Mouse (Mus musculus): ENCODE data around the gene Vgll2. TPM values are rescaled to one million over a fixed set of nuclear protein-coding genes. Genes with fewer than 3 reads are reported as not detected.

Vgll2 gene
- polyA plus RNA-seq, 1 experiment, result 0.10 TPM

GRCm38 (mm10) chr10:52024053-52024410 lies 1.7 kb downstream of the Vgll2 start:
- TF ChIP-seq CTCF (IDR thresholded peaks at IDR 0.05; ENCODE audit: extremely low read depth, insufficient read depth, low read length), result no peak
- TF ChIP-seq POLR2A (IDR thresholded peaks at IDR 0.05; ENCODE audit: extremely low read depth, insufficient read depth, low read length), result no peak
- no peaks in the 10 kb centered on the region for H3K4me1 ChIP-seq (ENCODE audit: control insufficient read depth, insufficient read depth, low read length)
- H3K4me3 ChIP-seq (ENCODE audit: insufficient read depth, low read length), result no peak overlapping the region

GRCm38 (mm10) chr10:52025291-52025690 lies 3.0 kb downstream of the Vgll2 start:
- TF ChIP-seq CTCF (IDR thresholded peaks at IDR 0.05; ENCODE audit: extremely low read depth, insufficient read depth, low read length) (no peak), POLR2A (IDR thresholded peaks at IDR 0.05; ENCODE audit: extremely low read depth, insufficient read depth, low read length) (no peak)
- no peak overlapping the region for H3K4me3 ChIP-seq (ENCODE audit: insufficient read depth, low read length)
- no peaks in the 10 kb centered on the region for H3K4me1 ChIP-seq (ENCODE audit: control insufficient read depth, insufficient read depth, low read length)
- no peak overlapping the region for H3K27ac ChIP-seq (ENCODE audit: insufficient read depth, low read length)

More at GRCm38 (mm10) chr10:52024053-52024410, 1.7 kb downstream of the Vgll2 start:
- no peak overlapping the region for H3K27ac ChIP-seq (ENCODE audit: insufficient read depth, low read length)

GRCm38 (mm10) chr10:52025821-52026220 lies 3.5 kb downstream of the Vgll2 start:
- Histone ChIP-seq H3K4me1 (ENCODE audit: control insufficient read depth, insufficient read depth, low read length) (no peaks in the 10 kb centered on the region), H3K4me3 (ENCODE audit: insufficient read depth, low read length) (no peak overlapping the region), H3K27ac (ENCODE audit: insufficient read depth, low read length) (no peak overlapping the region)
- no peak for TF ChIP-seq POLR2A (IDR thresholded peaks at IDR 0.05; ENCODE audit: extremely low read depth, insufficient read depth, low read length)
- TF ChIP-seq CTCF (IDR thresholded peaks at IDR 0.05; ENCODE audit: extremely low read depth, insufficient read depth, low read length), result no peak

DNA sequence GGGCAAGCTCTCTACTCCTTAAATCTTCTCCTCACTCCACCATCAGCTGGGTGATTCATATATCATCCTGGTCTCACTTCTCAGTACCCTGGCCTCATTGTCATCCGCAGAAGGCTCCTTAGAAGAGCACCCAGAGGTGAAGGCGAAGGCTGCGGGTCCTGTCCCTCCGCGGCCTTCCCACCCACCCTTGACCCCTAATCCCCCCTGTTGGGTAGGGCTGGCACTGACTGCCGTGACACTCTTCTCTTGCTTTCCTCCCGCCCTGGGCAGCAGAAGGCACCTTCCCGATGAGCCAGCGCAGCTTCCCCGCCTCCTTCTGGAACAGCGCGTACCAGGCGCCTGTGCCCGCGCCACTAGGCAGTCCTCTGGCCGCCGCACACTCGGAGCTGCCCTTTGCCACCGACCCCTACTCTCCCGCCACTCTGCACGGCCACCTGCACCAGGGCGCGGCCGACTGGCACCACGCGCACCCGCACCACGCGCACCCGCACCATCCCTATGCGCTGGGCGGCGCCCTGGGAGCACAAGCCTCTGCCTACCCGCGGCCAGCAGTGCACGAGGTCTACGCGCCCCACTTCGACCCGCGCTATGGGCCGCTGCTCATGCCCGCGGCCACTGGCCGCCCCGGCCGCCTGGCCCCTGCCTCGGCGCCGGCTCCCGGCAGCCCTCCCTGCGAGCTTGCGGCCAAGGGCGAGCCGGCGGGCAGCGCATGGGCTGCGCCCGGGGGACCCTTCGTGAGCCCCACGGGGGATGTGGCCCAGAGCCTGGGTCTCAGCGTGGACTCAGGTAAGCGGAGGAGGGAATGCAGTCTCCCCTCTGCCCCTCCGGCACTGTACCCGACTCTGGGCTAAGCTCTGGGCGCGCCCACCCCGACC lies 5.1 kb downstream of the Vgll2 start:
- H3K4me3 ChIP-seq (ENCODE audit: insufficient read depth, low read length), result no peak overlapping the region
- no peak overlapping the region for H3K27ac ChIP-seq (ENCODE audit: insufficient read depth, low read length)
- TF ChIP-seq CTCF (IDR thresholded peaks at IDR 0.05; ENCODE audit: extremely low read depth, insufficient read depth, low read length), result no peak
- TF ChIP-seq POLR2A (IDR thresholded peaks at IDR 0.05; ENCODE audit: extremely low read depth, insufficient read depth, low read length), result no peak

DNA sequence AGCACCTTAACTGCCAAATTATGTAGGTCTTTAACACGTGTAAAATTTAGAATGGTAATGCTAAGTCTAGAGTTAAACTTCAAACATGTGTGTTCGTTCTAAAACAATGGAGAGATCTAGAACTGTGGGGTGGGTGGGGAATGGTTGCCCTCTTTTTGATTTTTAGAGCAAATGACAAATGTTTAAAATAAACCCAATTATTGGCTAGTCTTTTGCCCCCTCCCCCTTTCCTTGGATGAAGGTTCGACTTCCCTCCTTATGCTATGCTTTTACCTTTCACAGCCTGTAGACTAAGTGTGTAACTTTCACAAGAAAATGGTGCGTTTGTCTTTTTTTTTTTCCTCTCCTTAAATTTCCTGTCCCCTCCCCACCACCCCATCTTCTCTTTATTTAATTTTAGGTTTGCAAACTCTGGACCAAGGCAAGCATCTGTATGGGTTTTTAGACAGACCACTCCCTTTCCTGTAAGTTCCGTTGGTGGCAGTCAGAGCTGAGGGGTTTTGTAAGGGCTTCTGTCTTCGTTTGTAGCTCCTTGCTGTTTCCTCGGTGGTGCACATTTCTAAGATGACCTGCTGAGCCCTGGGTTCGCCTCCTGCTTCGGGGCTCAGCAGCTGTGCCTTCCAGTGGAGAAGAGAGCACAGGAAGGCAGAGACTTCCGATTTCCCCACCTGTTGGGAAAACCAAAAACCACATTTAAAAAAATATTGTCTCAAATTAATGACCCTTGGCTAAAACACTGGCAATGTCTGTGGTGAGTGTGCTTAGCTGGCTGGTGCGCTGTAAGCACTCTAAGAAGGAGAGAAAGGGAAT lies 6.5 kb downstream of the Vgll2 start:
- no peak overlapping the region for H3K27ac ChIP-seq (ENCODE audit: insufficient read depth, low read length)
- H3K4me1 ChIP-seq (ENCODE audit: control insufficient read depth, insufficient read depth, low read length), result no peaks in the 10 kb centered on the region
- no peak overlapping the region for H3K4me3 ChIP-seq (ENCODE audit: insufficient read depth, low read length)
- no peak for TF ChIP-seq CTCF (IDR thresholded peaks at IDR 0.05; ENCODE audit: extremely low read depth, insufficient read depth, low read length)
- TF ChIP-seq POLR2A (IDR thresholded peaks at IDR 0.05; ENCODE audit: extremely low read depth, insufficient read depth, low read length), result no peak

More for the DNA sequence above, 5.1 kb downstream of the Vgll2 start:
- no peaks in the 10 kb centered on the region for H3K4me1 ChIP-seq (ENCODE audit: control insufficient read depth, insufficient read depth, low read length)

DNA sequence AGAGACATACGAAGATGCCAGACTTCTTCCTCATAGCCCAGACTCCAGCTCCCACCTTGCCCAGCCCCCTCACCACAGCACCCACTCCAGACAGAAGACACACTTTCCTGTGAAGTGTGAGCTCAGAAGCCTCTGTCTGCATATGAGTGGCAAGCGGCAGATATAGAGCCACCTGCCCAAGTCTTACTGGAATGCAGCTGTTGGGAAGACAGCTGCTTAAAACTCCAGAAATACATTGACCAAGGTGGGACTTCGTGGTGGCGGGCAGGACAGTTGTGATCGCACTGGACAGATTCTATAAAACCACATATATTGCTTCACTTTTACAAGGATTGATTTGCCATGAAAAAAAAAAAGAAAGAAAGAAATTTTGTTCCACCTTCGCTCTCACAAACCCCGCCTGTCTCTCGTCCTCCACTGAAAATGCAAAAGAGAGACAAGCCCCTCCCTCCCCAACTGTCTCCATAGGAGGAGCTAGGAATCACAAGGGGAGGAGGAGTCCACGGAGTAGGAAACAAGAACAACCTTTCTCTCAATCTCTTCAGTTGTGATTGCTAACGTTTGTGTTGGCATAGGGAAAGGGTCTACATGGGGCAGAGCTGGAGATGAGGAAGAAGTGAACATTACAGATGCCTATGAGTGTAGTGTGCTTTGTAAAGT lies 7.2 kb downstream of the Vgll2 start:
- Histone ChIP-seq H3K4me1 (ENCODE audit: control insufficient read depth, insufficient read depth, low read length) (no peaks in the 10 kb centered on the region), H3K4me3 (ENCODE audit: insufficient read depth, low read length) (no peak overlapping the region), H3K27ac (ENCODE audit: insufficient read depth, low read length) (no peak overlapping the region)
- TF ChIP-seq POLR2A (IDR thresholded peaks at IDR 0.05; ENCODE audit: extremely low read depth, insufficient read depth, low read length) (no peak), CTCF (IDR thresholded peaks at IDR 0.05; ENCODE audit: extremely low read depth, insufficient read depth, low read length) (no peak)

DNA sequence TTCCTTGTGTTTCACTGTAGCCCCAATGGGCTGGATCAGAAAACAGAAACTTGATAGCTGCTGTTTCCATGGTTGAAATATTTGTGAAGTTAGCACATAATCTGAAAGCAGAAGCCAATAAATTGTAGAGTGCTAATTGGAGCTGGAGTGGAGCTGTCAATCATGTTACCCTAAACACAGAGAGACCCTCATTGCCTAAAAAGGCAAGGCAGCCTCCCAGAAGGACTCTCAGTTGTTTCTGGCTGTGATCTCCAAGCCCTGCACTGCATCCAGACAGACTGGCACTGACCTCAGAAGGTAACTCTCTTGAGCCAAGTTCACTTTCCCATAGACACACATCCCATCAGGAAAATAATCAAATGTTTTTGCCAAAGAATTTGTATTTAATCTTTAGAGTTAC lies 11.4 kb downstream of the Vgll2 start:
- TF ChIP-seq POLR2A (IDR thresholded peaks at IDR 0.05; ENCODE audit: extremely low read depth, insufficient read depth, low read length), result no peak
- no peak for TF ChIP-seq CTCF (IDR thresholded peaks at IDR 0.05; ENCODE audit: extremely low read depth, insufficient read depth, low read length)
- Histone ChIP-seq H3K4me1 (ENCODE audit: control insufficient read depth, insufficient read depth, low read length) (no peaks in the 10 kb centered on the region), H3K4me3 (ENCODE audit: insufficient read depth, low read length) (no peak overlapping the region), H3K27ac (ENCODE audit: insufficient read depth, low read length) (no peak overlapping the region)

GRCm38 (mm10) chr10:52039392-52039791 lies 17.1 kb downstream of the Vgll2 start:
- no peak overlapping the region for H3K27ac ChIP-seq (ENCODE audit: insufficient read depth, low read length)
- TF ChIP-seq POLR2A (IDR thresholded peaks at IDR 0.05; ENCODE audit: extremely low read depth, insufficient read depth, low read length), result no peak
- no peak for TF ChIP-seq CTCF (IDR thresholded peaks at IDR 0.05; ENCODE audit: extremely low read depth, insufficient read depth, low read length)
- H3K4me3 ChIP-seq (ENCODE audit: insufficient read depth, low read length), result no peak overlapping the region
- no peaks in the 10 kb centered on the region for H3K4me1 ChIP-seq (ENCODE audit: control insufficient read depth, insufficient read depth, low read length)

DNA sequence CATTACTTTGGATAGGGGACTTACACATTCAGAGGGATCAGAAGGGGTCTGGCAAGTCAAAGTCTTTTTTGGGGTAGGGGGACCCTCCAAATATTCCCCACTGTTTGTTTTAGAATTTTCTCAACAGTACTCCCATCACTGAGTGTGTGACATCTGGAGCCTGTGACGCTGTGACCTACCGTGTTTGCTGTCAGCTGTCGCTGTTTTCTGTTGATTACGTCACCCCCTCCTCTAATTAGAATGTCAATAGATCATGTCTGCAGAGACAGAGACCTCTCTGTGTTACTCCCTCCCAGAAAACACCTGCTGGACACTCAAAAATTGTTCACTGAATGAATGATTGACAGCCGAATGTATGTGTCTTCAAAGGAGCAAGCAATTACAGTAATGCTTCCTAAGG lies 20.8 kb downstream of the Vgll2 start:
- Histone ChIP-seq H3K4me1 (ENCODE audit: control insufficient read depth, insufficient read depth, low read length) (no peaks in the 10 kb centered on the region), H3K4me3 (ENCODE audit: insufficient read depth, low read length) (no peak overlapping the region), H3K27ac (ENCODE audit: insufficient read depth, low read length) (no peak overlapping the region)
- TF ChIP-seq POLR2A (IDR thresholded peaks at IDR 0.05; ENCODE audit: extremely low read depth, insufficient read depth, low read length), result no peak

Data from cortical plate, adult 2 months (tissue).